Mouse (Mus musculus) CH12.LX (cell line): Measurements from ENCODE around the gene Syde1. TPM values are rescaled to one million over a fixed set of nuclear protein-coding genes. Genes with fewer than 3 reads are reported as not detected.
A peak's percentile ranks its signal among the peaks of the same experiment; 100 is the strongest.

Source experiments
- DNase-seq: peaks from one replicate; pipeline ENCODE4 v3.0.0-alpha.2; 2013; ENCODE audit errors: extremely low read depth
- H3K27ac ChIP-seq: 2 replicates; pipeline ENCODE4 v1.5.1; 2012; ENCODE audit warnings: low read depth, mild to moderate bottlenecking, control low read depth, moderate library complexity; ENCODE audit not compliant: insufficient read depth
- H3K27me3 ChIP-seq: replicated peaks from 2 replicates; pipeline ENCODE3; 2012; ENCODE audit warnings: inconsistent platforms
- H3K36me3 ChIP-seq, 2 experiments: replicated peaks in 1 of 2; 2 replicates each; pipeline versions ENCODE3 to v1.6.1; 2012; ENCODE audit warnings: inconsistent platforms in 1 of 2, low read length in 1 of 2, mild to moderate bottlenecking in 1 of 2, mixed read lengths in 1 of 2, moderate library complexity in 1 of 2; ENCODE audit not compliant: control insufficient read depth in 1 of 2, insufficient read depth in 1 of 2
- H3K4me1 ChIP-seq, 2 experiments: 2 replicates each; pipeline ENCODE4 v1.6.1; 2012; ENCODE audit warnings: inconsistent platforms in 1 of 2, moderate library complexity in 1 of 2; ENCODE audit not compliant: insufficient read depth in 2 of 2, control insufficient read depth in 1 of 2
- H3K4me2 ChIP-seq: 2 replicates; pipeline ENCODE4 v1.6.1; 2012; ENCODE audit warnings: low read depth, mild to moderate bottlenecking, control low read depth; ENCODE audit not compliant: poor library complexity, insufficient read depth, severe bottlenecking
- H3K4me3 ChIP-seq, 3 experiments: fragments of 150-350 bp in 1 of 3; sonication (generic) in 1 of 3; replicated peaks in 1 of 3; 2 replicates each; pipeline versions ENCODE3 to v1.5.1; 2011 to 2012; ENCODE audit warnings: low read depth in 2 of 3, low read length in 2 of 3, mild to moderate bottlenecking in 2 of 3, moderate library complexity in 2 of 3, control low read depth in 1 of 3, improper control_type of control experiment in 1 of 3, inconsistent platforms in 1 of 3, mixed read lengths in 1 of 3; ENCODE audit not compliant: poor library complexity in 1 of 3
- H3K79me2 ChIP-seq: replicated peaks from 2 replicates; pipeline ENCODE4 v1.6.1; 2012; ENCODE audit warnings: mild to moderate bottlenecking, moderate library complexity; ENCODE audit not compliant: control insufficient read depth, poor library complexity, insufficient read depth, severe bottlenecking; ENCODE audit errors: extremely low read depth
- H3K9ac ChIP-seq: 2 replicates; pipeline ENCODE4 v1.6.1; 2012; ENCODE audit warnings: low read depth, mild to moderate bottlenecking, control low read depth, moderate library complexity; ENCODE audit not compliant: insufficient read depth
- H3K9me3 ChIP-seq: replicated peaks from 2 replicates; pipeline ENCODE3; 2012; ENCODE audit warnings: low read length, inconsistent platforms, mixed read lengths
- BHLHE40 ChIP-seq: IDR thresholded peaks from 2 replicates; pipeline ENCODE4 v1.6.1; 2011; ENCODE audit warnings: mild to moderate bottlenecking, low read depth, low read length, improper control_type of control experiment
- CHD1 ChIP-seq: IDR thresholded peaks from 2 replicates; pipeline ENCODE4 v1.6.1; 2012; ENCODE audit warnings: low read depth, low read length, improper control_type of control experiment, inconsistent platforms
- CHD2 ChIP-seq: IDR thresholded peaks from 2 replicates; pipeline ENCODE4 v1.6.1; 2011; ENCODE audit warnings: low read length, improper control_type of control experiment
- CTCF ChIP-seq, 2 experiments: IDR thresholded peaks in 1 of 2; conservative IDR thresholded peaks in 1 of 2; 2 replicates each; pipeline ENCODE4 v1.5.1; 2011 to 2012; ENCODE audit warnings: low read depth in 2 of 2, low read length in 2 of 2, improper control_type of control experiment in 1 of 2, inconsistent platforms in 1 of 2, mild to moderate bottlenecking in 1 of 2, moderate library complexity in 1 of 2
- E2F4 ChIP-seq: IDR thresholded peaks from 2 replicates; pipeline ENCODE4 v1.6.1; 2011; ENCODE audit warnings: low read depth, low read length, improper control_type of control experiment; ENCODE audit not compliant: insufficient replicate concordance
- ELF1 ChIP-seq: IDR thresholded peaks from 2 replicates; pipeline ENCODE4 v1.6.1; 2014; ENCODE audit warnings: low read depth, mild to moderate bottlenecking, inconsistent platforms, low read length, improper control_type of control experiment
- EP300 ChIP-seq: IDR thresholded peaks from 2 replicates; pipeline ENCODE4 v1.6.1; 2011; ENCODE audit warnings: low read length, improper control_type of control experiment
- ETS1 ChIP-seq: conservative IDR thresholded peaks from 2 replicates; pipeline ENCODE4 v1.6.1; 2012; ENCODE audit warnings: low read depth, mild to moderate bottlenecking, inconsistent platforms, low read length, improper control_type of control experiment, moderate library complexity
- GABPA ChIP-seq: IDR thresholded peaks from 2 replicates; pipeline ENCODE4 v1.6.1; 2012; ENCODE audit warnings: low read depth, low read length, improper control_type of control experiment, inconsistent platforms; ENCODE audit not compliant: insufficient replicate concordance
- IRF4 ChIP-seq: IDR thresholded peaks from 2 replicates; pipeline ENCODE4 v1.6.1; 2014; ENCODE audit warnings: low read depth, mild to moderate bottlenecking, inconsistent platforms, low read length, improper control_type of control experiment
- KAT2A ChIP-seq: IDR thresholded peaks from 2 replicates; pipeline ENCODE4 v1.6.1; 2012; ENCODE audit warnings: low read length, improper control_type of control experiment, inconsistent platforms; ENCODE audit not compliant: insufficient replicate concordance
- MAFK ChIP-seq: IDR thresholded peaks from 2 replicates; pipeline ENCODE4 v1.6.1; 2011; ENCODE audit warnings: low read length, improper control_type of control experiment; ENCODE audit not compliant: insufficient replicate concordance
- MAX ChIP-seq: IDR thresholded peaks from 2 replicates; pipeline ENCODE4 v1.6.1; 2011; ENCODE audit warnings: low read length, improper control_type of control experiment
- MAZ ChIP-seq: IDR thresholded peaks from 2 replicates; pipeline ENCODE4 v1.6.1; 2012; ENCODE audit warnings: low read depth, mild to moderate bottlenecking, inconsistent platforms, low read length, improper control_type of control experiment, moderate library complexity
- MEF2A ChIP-seq: IDR thresholded peaks from 2 replicates; pipeline ENCODE4 v1.6.1; 2014; ENCODE audit warnings: low read depth, mild to moderate bottlenecking, inconsistent platforms, low read length, improper control_type of control experiment, borderline replicate concordance
- MXI1 ChIP-seq: IDR thresholded peaks from 2 replicates; pipeline ENCODE4 v1.6.1; 2011; ENCODE audit warnings: mild to moderate bottlenecking, low read depth, low read length, improper control_type of control experiment
- NRF1 ChIP-seq: IDR thresholded peaks from 2 replicates; pipeline ENCODE4 v1.6.1; 2014; ENCODE audit warnings: low read depth, mild to moderate bottlenecking, inconsistent platforms, low read length, improper control_type of control experiment, moderate library complexity
- PAX5 ChIP-seq: IDR thresholded peaks from 2 replicates; pipeline ENCODE4 v1.6.1; 2012; ENCODE audit warnings: low read length, inconsistent platforms, mixed read lengths
- POLR2A ChIP-seq: IDR thresholded peaks from 2 replicates; pipeline ENCODE4 v1.6.1; 2011; ENCODE audit warnings: low read depth, mild to moderate bottlenecking, improper control_type of control experiment, low read length
- POLR2AphosphoS2 ChIP-seq: IDR thresholded peaks from 2 replicates; pipeline ENCODE4 v1.6.1; 2011; ENCODE audit warnings: low read depth, low read length, improper control_type of control experiment
- RCOR1 ChIP-seq: conservative IDR thresholded peaks from 2 replicates; pipeline ENCODE4 v1.6.1; 2012; ENCODE audit warnings: low read depth, mild to moderate bottlenecking, inconsistent platforms, low read length, improper control_type of control experiment
- SIN3A ChIP-seq: IDR thresholded peaks from 2 replicates; pipeline ENCODE4 v1.6.1; 2012; ENCODE audit warnings: low read length, improper control_type of control experiment, inconsistent platforms
- SMC3 ChIP-seq: IDR thresholded peaks from 2 replicates; pipeline ENCODE4 v1.6.1; 2011; ENCODE audit warnings: low read depth, low read length, improper control_type of control experiment
- TBP ChIP-seq: conservative IDR thresholded peaks from 2 replicates; pipeline ENCODE4 v1.6.1; 2011; ENCODE audit warnings: low read depth, low read length, improper control_type of control experiment
- TCF12 ChIP-seq: IDR thresholded peaks from 2 replicates; pipeline ENCODE4 v1.6.1; 2014; ENCODE audit warnings: low read depth, mild to moderate bottlenecking, inconsistent platforms, low read length, improper control_type of control experiment
- UBTF ChIP-seq: IDR thresholded peaks from 2 replicates; pipeline ENCODE4 v1.6.1; 2012; ENCODE audit warnings: low read depth, mild to moderate bottlenecking, inconsistent platforms, low read length, improper control_type of control experiment, moderate library complexity
- USF1 ChIP-seq: IDR thresholded peaks from 2 replicates; pipeline ENCODE4 v1.6.1; 2014; ENCODE audit warnings: low read depth, mild to moderate bottlenecking, inconsistent platforms, low read length, improper control_type of control experiment
- USF2 ChIP-seq: conservative IDR thresholded peaks from 2 replicates; pipeline ENCODE4 v1.6.1; 2011; ENCODE audit warnings: low read depth, low read length, improper control_type of control experiment
- ZC3H11A ChIP-seq: IDR thresholded peaks from 2 replicates; pipeline ENCODE4 v1.6.1; 2012; ENCODE audit warnings: low read depth, mild to moderate bottlenecking, inconsistent platforms, low read length, improper control_type of control experiment
- ZMIZ1 ChIP-seq: IDR thresholded peaks from 2 replicates; pipeline ENCODE4 v1.6.1; 2012; ENCODE audit warnings: low read depth, mild to moderate bottlenecking, inconsistent platforms, low read length, improper control_type of control experiment
- ZNF384 ChIP-seq: IDR thresholded peaks from 2 replicates; pipeline ENCODE4 v1.6.1; 2012; ENCODE audit warnings: low read depth, low read length, improper control_type of control experiment, inconsistent platforms
- dilution Hi-C: fragments of 300-500 bp; cut with MboI; formaldehyde crosslinking; loops from 2 replicates; pipeline ENCODE4 v1.14.3; 2020; ENCODE audit warnings: low sequenced_read_pairs; ENCODE audit not compliant: extremely low pct_unique_long_range_greater_than_20kb, extremely low pct_ligation_motif_present
- in situ Hi-C: fragments of 300-500 bp; cut with MboI; formaldehyde crosslinking; loops from 3 replicates; pipeline ENCODE4 v1.14.3; 2019; ENCODE audit warnings: low sequenced_read_pairs, low pct_ligation_motif_present, low pct_unique_long_range_greater_than_20kb, mixed read lengths
- polyA plus RNA-seq: library from polyadenylated mRNA; unstranded; fragments of >175 nt; gene quantifications from 2 replicates; pipeline ENCODE4 v1.2.1, GENCODE M21; 2012; ENCODE audit warnings: low read depth; ENCODE audit not compliant: insufficient read length
- total RNA-seq, 2 experiments: library from RNA; depleted of rRNA; stranded (reverse); fragments of 300-350 nt in 1 of 2; fragments of >200 nt in 1 of 2; gene quantifications; 2 replicates each; pipeline ENCODE4 v1.2.3; 2012 to 2014

The Syde1 gene
- total and polyA plus RNA-seq, 3 experiments = not detected

- TF ChIP-seq NRF1 (peak; percentile 86), MAFK (no peak), CTCF (conservative IDR thresholded peaks at IDR 0.05 in 1 of 2, IDR thresholded peaks at IDR 0.05 in 1 of 2; ENCODE audit: low read depth in 2 of 2, low read length in 2 of 2) (peak in 1 of 2 experiments; percentile 30; a peak in 1 of 4 replicates), IRF4 (no peak), SIN3A (no peak), MEF2A (0 out of 2 replicates have a peak, but pooled peaks have one; percentile 16), ZC3H11A (no peak), BHLHE40 (peak; percentile 96), CHD2 (peak; percentile 58; the same call in 1 of the 2 replicates), SMC3 (no peak), RCOR1 (no peak), POLR2AphosphoS2 (no peak), UBTF (no peak), KAT2A (no peak), E2F4 (no peak), MXI1 (peak; percentile 56; the same call in 1 of the 2 replicates), ZMIZ1 (no peak), TCF12 (peak; percentile 53; the same call in 1 of the 2 replicates), EP300 (no peak)
Measured at GRCm38 (mm10) chr10:78574250-78575104, 17.3 kb downstream of the Syde1 start, which contains the start of gene Ilvbl (continued).

GRCm38 (mm10) chr10:78573226-78573625 lies 18.5 kb downstream of the Syde1 start:
- Histone ChIP-seq H3K9ac (peak overlapping the region; percentile 64; the same call in 1 of the 2 replicates), H3K9me3 (no peaks in the 10 kb centered on the region), H3K27me3 (peaks cover 30% of the 10 kb centered on the region), H3K79me2 (no peaks in the 10 kb centered on the region), H3K4me2 (no peak overlapping the region), H3K27ac (no peak overlapping the region), H3K36me3 (peaks cover 8 to 20% of the 10 kb centered on the region in 2 experiments), H3K4me3 (peak overlapping the region in 1 of 3 experiments; percentile 2), H3K4me1 (peaks cover 8 to 22% of the 10 kb centered on the region in 2 experiments)
- in situ Hi-C loops (no loop called here), dilution Hi-C loops (no loop called here)
- no peak for DNase-seq
- no peak for TF ChIP-seq CHD1
- no peak for TF ChIP-seq USF2
- no peak for TF ChIP-seq MEF2A
- TF ChIP-seq TBP = no peak
- no peak for TF ChIP-seq ETS1
- no peak for TF ChIP-seq MAX
- TF ChIP-seq POLR2AphosphoS2 = no peak
- no peak for TF ChIP-seq ELF1
- TF ChIP-seq SMC3 = no peak
- TF ChIP-seq PAX5 = no peak
- no peak for TF ChIP-seq POLR2A
- no peak for TF ChIP-seq IRF4
- TF ChIP-seq GABPA = no peak
- no peak for TF ChIP-seq KAT2A
- TF ChIP-seq MAZ = no peak
- TF ChIP-seq ZC3H11A = no peak
- no peak for TF ChIP-seq TCF12
- TF ChIP-seq USF1 = no peak
- no peak for TF ChIP-seq E2F4
- no peak for TF ChIP-seq ZNF384
